Mouse (Mus musculus): ENCODE results near the gene Sorbs1. TPM values are rescaled to one million over a fixed set of nuclear protein-coding genes. Genes with fewer than 3 reads are reported as not detected.

Gene Sorbs1
- polyA plus RNA-seq, 1 experiment from 2014 or later: 68.9 TPM

GRCm38 (mm10) chr19:40368517-40368916, 145.1 kb downstream of the Sorbs1 start:
- in situ Hi-C loops (cut with MboI; ENCODE audit: low pct_unique_long_range_greater_than_20kb): no loop called here
- no peak for DNase-seq (ENCODE audit: low read depth, low spot score)

GRCm38 (mm10) chr19:40366163-40366941, 147.2 kb downstream of the Sorbs1 start:
- TF ChIP-seq CTCF (IDR thresholded peaks at IDR 0.05): no peak
- DNase-seq (ENCODE audit: low read depth, low spot score): peak; percentile 72
- POLR2A ChIA-PET: interaction anchor here (0.6 kb wide), 1 partner anchor 1109 kb away, joined by 3 read pairs; no protein-coding TSS in a partner anchor
- ATAC-seq: peak; percentile 71
- CTCF ChIA-PET: interaction anchor here (1.1 to 2.4 kb wide), 5 partner anchors 14 to 23 kb away, joined by 3 to 12 read pairs (median 4); no protein-coding TSS in a partner anchor
- in situ Hi-C loops (cut with MboI; ENCODE audit: low pct_unique_long_range_greater_than_20kb): no loop called here
- no peaks in the 10 kb centered on the region for H3K27me3 ChIP-seq

More at GRCm38 (mm10) chr19:40368517-40368916, 145.1 kb downstream of the Sorbs1 start:
- no peak for ATAC-seq
- ChIA-PET POLR2A (no interaction called here), CTCF (no interaction called here)
- no peaks in the 10 kb centered on the region for H3K27me3 ChIP-seq
- TF ChIP-seq CTCF (IDR thresholded peaks at IDR 0.05): no peak

- ChIA-PET CTCF (interaction anchor here (1.1 to 2.4 kb wide), 3 partner anchors 15 to 20 kb away, joined by 4 to 12 read pairs (median 4); no protein-coding TSS in a partner anchor), POLR2A (no interaction called here)
- ATAC-seq (no peak), DNase-seq (ENCODE audit: low read depth, low spot score) (peak; percentile 59)
- in situ Hi-C loops (cut with MboI; ENCODE audit: low pct_unique_long_range_greater_than_20kb): no loop called here
- no peak for TF ChIP-seq CTCF (IDR thresholded peaks at IDR 0.05)
- H3K27me3 ChIP-seq: no peaks in the 10 kb centered on the region
These were observed 148.4 kb downstream of the Sorbs1 start for GRCm38 (mm10) chr19:40365137-40365536.

- DNase-seq (ENCODE audit: low read depth, low spot score): no peak
- in situ Hi-C loops (cut with MboI; ENCODE audit: low pct_unique_long_range_greater_than_20kb): no loop called here
These were observed 150.1 kb downstream of the Sorbs1 start for GRCm38 (mm10) chr19:40363447-40363846.

GRCm38 (mm10) chr19:40362203-40362865, 151.2 kb downstream of the Sorbs1 start:
- ChIA-PET POLR2A (interaction anchor here (0.7 to 1.5 kb wide), 2 partner anchors 161 to 621 kb away, joined by 3 read pairs; no protein-coding TSS in a partner anchor), CTCF (interaction anchor here (0.8 to 7.3 kb wide), 4 partner anchors 15 to 26 kb away, joined by 3 to 41 read pairs (median 3); no protein-coding TSS in a partner anchor)
- in situ Hi-C loops (cut with MboI; ENCODE audit: low pct_unique_long_range_greater_than_20kb): no loop called here
- ATAC-seq (no peak), DNase-seq (ENCODE audit: low read depth, low spot score) (peak; percentile 46)
- TF ChIP-seq CTCF (IDR thresholded peaks at IDR 0.05): no peak
- no peaks in the 10 kb centered on the region for H3K27me3 ChIP-seq

More at GRCm38 (mm10) chr19:40363447-40363846, 150.1 kb downstream of the Sorbs1 start:
- ChIA-PET CTCF (no interaction called here), POLR2A (interaction anchor here (0.7 kb wide), 1 partner anchor 229 kb away, joined by 3 read pairs; no protein-coding TSS in a partner anchor)
- ATAC-seq: no peak
- TF ChIP-seq CTCF (IDR thresholded peaks at IDR 0.05): no peak
- no peaks in the 10 kb centered on the region for H3K27me3 ChIP-seq

- in situ Hi-C loops (cut with MboI; ENCODE audit: low pct_unique_long_range_greater_than_20kb): no loop called here
These were observed 153.7 kb downstream of the Sorbs1 start for GRCm38 (mm10) chr19:40359712-40360394.

GRCm38 (mm10) chr19:40356536-40357522, 156.8 kb downstream of the Sorbs1 start:
- ChIA-PET POLR2A (interaction anchor here (0.6 to 0.9 kb wide), 3 partner anchors 12 to 190 kb away, joined by 3 to 5 read pairs (median 3); no protein-coding TSS in a partner anchor), CTCF (interaction anchor here (1.4 to 7.3 kb wide), 4 partner anchors 10 to 210 kb away, joined by 3 to 41 read pairs (median 8); no protein-coding TSS in a partner anchor)
- no peaks in the 10 kb centered on the region for H3K27me3 ChIP-seq
- TF ChIP-seq CTCF (IDR thresholded peaks at IDR 0.05): no peak
- DNase-seq (ENCODE audit: low read depth, low spot score) (no peak), ATAC-seq (no peak)
- in situ Hi-C loops (cut with MboI; ENCODE audit: low pct_unique_long_range_greater_than_20kb): no loop called here

More at GRCm38 (mm10) chr19:40359712-40360394, 153.7 kb downstream of the Sorbs1 start:
- DNase-seq (ENCODE audit: low read depth, low spot score) (no peak), ATAC-seq (no peak)
- no peaks in the 10 kb centered on the region for H3K27me3 ChIP-seq
- TF ChIP-seq CTCF (IDR thresholded peaks at IDR 0.05): no peak
- ChIA-PET CTCF (interaction anchor here (1.2 to 7.3 kb wide), 3 partner anchors 13 to 185 kb away, joined by 3 to 41 read pairs (median 10); no protein-coding TSS in a partner anchor), POLR2A (no interaction called here)

- no peaks in the 10 kb centered on the region for H3K27me3 ChIP-seq
- TF ChIP-seq CTCF (IDR thresholded peaks at IDR 0.05): no peak
- DNase-seq (ENCODE audit: low read depth, low spot score) (no peak), ATAC-seq (no peak)
- in situ Hi-C loops (cut with MboI; ENCODE audit: low pct_unique_long_range_greater_than_20kb): no loop called here
- ChIA-PET CTCF (no interaction called here), POLR2A (no interaction called here)
These were observed 158.5 kb downstream of the Sorbs1 start for GRCm38 (mm10) chr19:40355075-40355474.

GRCm38 (mm10) chr19:40352006-40352405, 161.6 kb downstream of the Sorbs1 start:
- no peaks in the 10 kb centered on the region for H3K27me3 ChIP-seq
- ATAC-seq (no peak), DNase-seq (ENCODE audit: low read depth, low spot score) (no peak)
- no peak for TF ChIP-seq CTCF (IDR thresholded peaks at IDR 0.05)
- CTCF ChIA-PET: interaction anchor here (1.0 to 2.2 kb wide), 3 partner anchors 9 to 193 kb away, joined by 3 to 6 read pairs (median 3); no protein-coding TSS in a partner anchor
- in situ Hi-C loops (cut with MboI; ENCODE audit: low pct_unique_long_range_greater_than_20kb): no loop called here
- POLR2A ChIA-PET: no interaction called here
